Mouse (Mus musculus) bone marrow, adult 2 months (tissue): Measurements from ENCODE around the gene S100b. TPM values are rescaled to one million over a fixed set of nuclear protein-coding genes. Genes with fewer than 3 reads are reported as not detected.

Experiments used
- H3K27ac ChIP-seq: fragments of 200-500 bp; 2 replicates; pipeline ENCODE4 v1.5.1; 2012; ENCODE audit warnings: low read depth, mild to moderate bottlenecking, control low read depth, inconsistent platforms, low read length; ENCODE audit not compliant: control insufficient read depth, poor library complexity, insufficient read depth
- H3K4me1 ChIP-seq: fragments of 200-500 bp; 2 replicates; pipeline ENCODE4 v1.6.1; 2011; ENCODE audit warnings: low read length; ENCODE audit not compliant: control insufficient read depth, insufficient read depth
- H3K4me3 ChIP-seq: fragments of 200-500 bp; replicated peaks from 2 replicates; pipeline ENCODE3; 2011; ENCODE audit warnings: mild to moderate bottlenecking, low read depth, low read length, control low read depth; ENCODE audit not compliant: control insufficient read depth
- CTCF ChIP-seq: fragments of 200-500 bp; IDR thresholded peaks from 2 replicates; pipeline ENCODE4 v1.5.1; 2011; ENCODE audit warnings: low read length, control low read depth; ENCODE audit not compliant: control insufficient read depth, insufficient read depth
- POLR2A ChIP-seq: fragments of 200-500 bp; IDR thresholded peaks from 2 replicates; pipeline ENCODE4 v1.6.1; 2011; ENCODE audit warnings: low read depth, mild to moderate bottlenecking, control low read depth, low read length, borderline replicate concordance; ENCODE audit not compliant: control insufficient read depth
- WGBS: fragments of 180-500 bp; shearing (Covaris S2); methylation state at CpG from one replicate; pipeline ENCODE4 v1.1.7; 2018; 5-methylcytosine and 5-hydroxymethylcytosine counted together
- polyA plus RNA-seq: library from polyadenylated mRNA; stranded (reverse); fragments of >200 nt; gene quantifications from 2 replicates; pipeline ENCODE4 v1.2.4, GENCODE M21; 2011; ENCODE audit warnings: low replicate concordance; ENCODE audit not compliant: missing spikeins, insufficient read depth, insufficient read length

Gene S100b
- 2.6 and 3.4 TPM in 2 replicates for polyA plus RNA-seq

GRCm38 (mm10) chr10:76253536-76253935 lies at the start of gene S100b:
TSS of gene S100b (plus strand) at chr10:76253853.
- Histone ChIP-seq H3K27ac (no peak within 1 kb of the TSS), H3K4me1 (no peaks in the 10 kb centered on the region), H3K4me3 (no peak within 1 kb of the TSS)
- no peak for TF ChIP-seq POLR2A
- TF ChIP-seq CTCF, result no peak
- WGBS, result 49% methylated on average over 4 of the region's 4 CpGs

GRCm38 (mm10) chr10:76207262-76207796 lies 46.3 kb upstream of the S100b start:
- H3K4me1 ChIP-seq, result no peaks in the 10 kb centered on the region; the same call in 1 of the 2 replicates
- TF ChIP-seq CTCF (no peak), POLR2A (no peak)
- 89% methylated on average over 13 of the region's 13 CpGs for WGBS
- H3K27ac ChIP-seq, result no peak overlapping the region
- H3K4me3 ChIP-seq, result no peak overlapping the region

GRCm38 (mm10) chr10:76209241-76209640 lies 44.4 kb upstream of the S100b start:
- WGBS, result 87% methylated on average over 8 of the region's 8 CpGs
- Histone ChIP-seq H3K4me1 (no peaks in the 10 kb centered on the region; the same call in 1 of the 2 replicates), H3K27ac (no peak overlapping the region), H3K4me3 (no peak overlapping the region)
- no peak for TF ChIP-seq POLR2A
- TF ChIP-seq CTCF, result no peak

- 89% methylated on average over 7 of the region's 7 CpGs for WGBS
- Histone ChIP-seq H3K4me3 (no peak overlapping the region), H3K27ac (no peak overlapping the region), H3K4me1 (no peaks in the 10 kb centered on the region; the same call in 1 of the 2 replicates)
- TF ChIP-seq POLR2A (no peak), CTCF (no peak)
Observed at GRCm38 (mm10) chr10:76210806-76211205, 42.8 kb upstream of the S100b start.

GRCm38 (mm10) chr10:76212121-76212520 lies 41.5 kb upstream of the S100b start:
- TF ChIP-seq POLR2A (no peak), CTCF (no peak)
- no peak overlapping the region for H3K27ac ChIP-seq
- no peak overlapping the region for H3K4me3 ChIP-seq
- 87% methylated on average over 6 of the region's 6 CpGs for WGBS
- H3K4me1 ChIP-seq, result no peaks in the 10 kb centered on the region; the same call in 1 of the 2 replicates

GRCm38 (mm10) chr10:76214161-76214560 lies 39.5 kb upstream of the S100b start:
- TF ChIP-seq POLR2A (no peak), CTCF (no peak)
- 71% methylated on average over 4 of the region's 4 CpGs for WGBS
- H3K27ac ChIP-seq, result no peak overlapping the region
- no peaks in the 10 kb centered on the region; the same call in 1 of the 2 replicates for H3K4me1 ChIP-seq
- no peak overlapping the region for H3K4me3 ChIP-seq

- WGBS, result 90% methylated on average over 17 of the region's 17 CpGs
- no peak overlapping the region for H3K4me3 ChIP-seq
- TF ChIP-seq CTCF (no peak), POLR2A (no peak)
- H3K4me1 ChIP-seq, result no peaks in the 10 kb centered on the region; the same call in 1 of the 2 replicates
- H3K27ac ChIP-seq, result no peak overlapping the region
Observed at GRCm38 (mm10) chr10:76217056-76217455, 36.6 kb upstream of the S100b start.

- Histone ChIP-seq H3K4me1 (no peaks in the 10 kb centered on the region; the same call in 1 of the 2 replicates), H3K4me3 (no peak overlapping the region), H3K27ac (no peak overlapping the region)
- no peak for TF ChIP-seq POLR2A
- TF ChIP-seq CTCF, result no peak
- 82% methylated on average over 9 of the region's 9 CpGs for WGBS
Observed at GRCm38 (mm10) chr10:76218240-76218639, 35.4 kb upstream of the S100b start.

GRCm38 (mm10) chr10:76225944-76226343 lies 27.7 kb upstream of the S100b start:
- Histone ChIP-seq H3K4me3 (no peak overlapping the region), H3K4me1 (no peaks in the 10 kb centered on the region; the same call in 1 of the 2 replicates), H3K27ac (no peak overlapping the region)
- 60% methylated on average over 11 of the region's 11 CpGs for WGBS
- TF ChIP-seq POLR2A, result no peak
- no peak for TF ChIP-seq CTCF
